Mouse (Mus musculus) heart, postnatal 0 days (tissue): ENCODE measurements around the gene Ift52.

Experiments used
- CTCF ChIP-seq: IDR thresholded peaks from 2 replicates; pipeline ENCODE4 v1.5.1; 2016; ENCODE audit warnings: antibody characterized with exemption, control low read depth, low read depth
- EP300 ChIP-seq: IDR thresholded peaks from 2 replicates; pipeline ENCODE4 v1.6.1; 2016; ENCODE audit warnings: antibody characterized with exemption, low read depth

DNA sequence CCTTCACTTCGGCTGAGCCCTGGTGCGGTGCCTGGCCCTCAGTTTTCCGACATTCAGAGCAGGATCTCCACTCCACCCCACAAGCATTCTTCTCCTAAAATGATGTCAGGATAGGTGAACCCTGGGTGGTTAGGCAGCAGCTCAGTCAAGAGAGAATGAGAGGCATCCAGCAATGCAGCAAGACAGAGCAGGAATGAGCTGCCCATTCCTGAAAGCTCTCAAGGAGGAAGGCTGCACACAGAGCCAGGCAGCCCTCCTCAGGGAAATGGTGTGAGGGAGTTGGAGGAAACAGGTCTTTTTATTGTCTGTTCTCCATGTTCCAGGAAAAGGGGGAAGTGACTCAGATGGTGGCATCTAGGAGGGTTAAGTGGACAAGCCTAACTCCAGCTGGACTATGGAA is 30.4 kb upstream of the Ift52 start:
- no peak for TF ChIP-seq CTCF
- no peak for TF ChIP-seq EP300
